Mouse (Mus musculus): ENCODE data around the gene Ttbk2.

Gene Ttbk2

DNA sequence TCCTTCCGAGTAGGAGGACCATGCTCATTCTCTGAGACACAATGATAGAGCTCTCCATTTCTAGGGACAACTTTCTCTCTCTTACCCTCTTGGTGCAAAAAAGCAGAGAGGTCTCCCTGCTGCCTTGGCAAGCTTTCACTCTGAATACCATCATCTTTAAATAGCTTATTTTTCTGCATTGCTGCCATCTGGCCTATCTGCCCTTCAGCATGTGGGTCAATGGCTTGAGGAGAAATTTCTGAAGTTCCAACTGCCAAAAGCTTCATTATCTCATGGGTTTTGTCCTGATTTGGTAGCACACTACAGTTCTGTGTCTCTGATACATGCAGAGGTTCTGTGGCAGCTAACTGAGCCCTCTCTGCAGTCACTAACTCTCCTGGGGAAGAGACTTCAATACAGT lies 104.9 kb downstream of the Ttbk2 start:
- DNase-seq (ENCODE audit: low spot score in 2 of 2): no peak

DNA sequence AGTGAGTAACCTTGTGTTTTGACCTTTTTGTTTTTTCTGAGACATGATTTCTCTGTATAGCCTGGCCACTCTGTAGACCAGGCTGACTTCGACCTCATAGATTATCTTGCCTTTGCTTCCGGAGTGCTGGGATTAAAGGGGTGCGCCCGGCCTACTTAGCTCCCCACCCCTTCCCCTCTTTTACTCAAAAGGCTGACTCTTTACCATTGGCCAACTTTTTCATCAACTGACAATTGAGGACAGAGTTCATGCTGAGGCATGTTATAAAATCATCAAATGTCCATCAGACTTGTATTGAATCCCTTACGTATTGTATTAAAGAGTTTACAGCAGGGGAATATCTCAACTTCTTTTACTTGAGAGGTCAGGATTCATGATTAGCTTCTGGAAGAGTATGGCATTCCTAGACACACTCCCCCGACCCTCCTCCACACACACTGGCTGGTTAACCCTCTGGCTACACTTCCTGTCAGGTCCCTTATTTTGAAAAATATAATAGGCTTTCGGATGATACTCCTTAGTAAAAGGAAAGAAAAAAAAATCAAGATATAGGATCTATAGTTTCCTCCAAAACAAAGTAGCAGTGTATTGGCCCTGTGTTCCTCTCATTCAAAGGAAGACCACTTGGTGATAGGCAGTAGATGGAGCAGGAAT lies 118.4 kb downstream of the Ttbk2 start:
- DNase-seq (ENCODE audit: low spot score in 2 of 2): no peak

DNA sequence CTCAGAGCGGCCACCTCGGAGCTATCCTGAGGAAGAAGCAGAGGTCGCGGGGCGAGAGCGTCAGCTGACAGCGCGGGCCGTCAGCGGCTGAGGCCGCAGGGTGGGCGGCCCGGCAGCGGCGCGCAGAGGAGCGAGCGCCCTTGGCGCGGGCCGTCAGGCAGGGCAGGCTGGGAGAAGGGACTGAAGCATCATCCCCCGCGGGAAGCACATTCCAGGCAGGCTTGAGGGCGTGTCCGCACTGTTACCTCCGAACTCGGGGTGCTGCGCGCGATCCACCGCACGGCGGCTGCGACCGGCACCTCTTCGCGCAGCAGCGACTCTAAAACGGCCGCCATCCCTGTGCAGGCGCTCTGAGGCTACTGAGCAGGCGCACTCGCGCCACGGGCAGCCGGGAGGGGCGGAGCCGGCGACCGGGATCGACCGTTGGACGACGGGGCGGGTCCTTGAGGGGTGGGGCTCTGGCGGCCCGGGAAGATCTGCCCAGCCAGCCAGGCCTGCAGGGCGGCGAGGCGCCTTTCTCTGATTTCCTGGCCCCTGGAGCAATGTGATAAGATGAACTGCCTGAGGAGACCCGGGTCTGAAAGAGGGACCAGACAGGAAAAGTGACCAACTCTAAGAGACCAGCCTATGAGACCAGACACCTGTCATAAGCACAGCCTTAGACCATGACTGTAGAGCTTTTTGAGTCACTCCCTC lies 119.1 kb downstream of the Ttbk2 start:
- peak; percentile 84 to 85 for DNase-seq (ENCODE audit: low spot score in 2 of 2)

DNA sequence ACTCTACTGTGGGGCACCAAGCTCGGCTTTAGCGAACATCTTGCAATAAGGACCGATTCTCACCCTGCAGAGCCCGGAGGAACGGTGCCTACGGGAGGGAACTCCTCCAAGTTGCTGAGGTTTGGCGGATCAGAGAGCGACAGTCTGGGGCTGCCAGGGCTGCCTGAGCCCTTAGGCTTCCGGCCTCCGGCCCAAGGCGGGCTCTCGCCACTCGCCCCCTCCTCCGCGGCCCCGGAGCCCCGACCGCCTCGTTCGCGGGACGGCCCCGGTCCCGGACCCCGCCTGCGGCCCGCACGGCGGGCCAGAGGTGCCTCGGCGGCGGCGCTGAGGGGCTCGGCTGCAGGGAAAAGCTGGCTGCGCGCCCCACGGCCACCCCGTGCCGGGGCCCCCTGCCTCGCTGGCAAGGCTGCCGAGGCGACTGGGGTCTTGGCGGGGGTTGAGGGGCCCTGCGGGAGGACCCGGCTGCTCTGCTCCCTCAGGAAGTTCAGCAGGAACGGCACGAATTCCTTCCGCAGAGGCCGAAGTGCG lies 119.7 kb downstream of the Ttbk2 start:
- DNase-seq (ENCODE audit: low spot score in 2 of 2): no peak

DNA sequence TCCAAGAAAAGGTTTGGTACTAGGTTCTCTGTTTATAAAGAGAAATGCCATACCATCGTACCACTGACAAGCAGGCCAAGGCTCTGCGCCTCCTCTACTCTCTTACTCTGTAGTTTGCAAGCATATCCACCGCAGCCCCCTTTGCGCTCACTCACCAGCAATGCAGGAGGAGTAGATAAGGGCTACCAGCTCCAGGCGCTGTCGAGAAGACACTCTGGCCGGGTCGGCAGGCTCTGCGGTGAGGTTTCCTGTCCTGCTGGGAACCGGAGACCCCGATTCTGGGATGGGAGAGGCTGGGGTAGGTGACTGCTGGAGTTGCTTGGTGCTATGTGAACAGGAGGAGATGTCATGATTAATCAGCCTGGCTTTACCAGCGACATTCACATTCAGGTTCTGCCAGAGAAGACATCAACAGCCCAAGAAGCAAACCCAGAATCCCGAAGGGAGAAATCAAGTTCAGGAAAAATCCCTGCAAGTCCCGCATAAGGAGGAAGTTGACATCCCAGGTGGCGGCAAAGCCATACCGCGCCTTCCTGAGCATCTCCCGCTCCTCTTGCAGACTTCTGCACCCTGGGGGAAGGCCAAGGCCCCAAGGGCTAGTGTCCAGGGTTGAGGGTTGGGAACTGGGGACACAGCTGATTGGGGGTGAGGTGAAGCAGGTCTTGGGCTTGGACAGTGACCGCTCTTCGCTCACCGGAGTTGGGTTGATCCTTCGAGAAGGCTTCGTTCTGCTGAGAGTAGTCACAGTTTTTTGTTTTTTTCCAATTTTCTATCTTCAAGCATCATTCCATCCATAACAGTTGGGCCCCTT lies 120.4 kb downstream of the Ttbk2 start:
- DNase-seq (ENCODE audit: low spot score in 2 of 2): no peak

DNA sequence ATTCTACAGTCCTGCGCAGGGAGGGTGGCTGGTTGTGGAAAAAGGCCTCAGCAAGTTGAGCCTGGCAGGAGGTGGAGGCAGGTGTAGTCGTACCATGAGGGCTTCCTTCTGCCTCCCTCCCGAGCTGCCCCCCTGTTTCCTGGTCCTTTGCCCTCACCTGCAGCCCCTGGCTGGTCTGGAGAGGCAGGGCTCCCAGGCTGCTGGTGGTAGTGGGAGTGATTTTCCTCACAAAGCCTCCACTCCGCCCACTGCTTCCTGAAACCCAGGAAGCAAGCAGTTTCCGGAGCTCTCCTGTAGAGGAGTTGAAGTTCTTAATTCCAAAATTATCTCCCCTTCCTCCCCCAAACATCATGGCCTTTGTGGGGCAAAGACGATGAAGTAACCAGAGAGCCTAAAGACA lies 126.2 kb downstream of the Ttbk2 start:
- no peak for DNase-seq (ENCODE audit: low spot score in 2 of 2)

DNA sequence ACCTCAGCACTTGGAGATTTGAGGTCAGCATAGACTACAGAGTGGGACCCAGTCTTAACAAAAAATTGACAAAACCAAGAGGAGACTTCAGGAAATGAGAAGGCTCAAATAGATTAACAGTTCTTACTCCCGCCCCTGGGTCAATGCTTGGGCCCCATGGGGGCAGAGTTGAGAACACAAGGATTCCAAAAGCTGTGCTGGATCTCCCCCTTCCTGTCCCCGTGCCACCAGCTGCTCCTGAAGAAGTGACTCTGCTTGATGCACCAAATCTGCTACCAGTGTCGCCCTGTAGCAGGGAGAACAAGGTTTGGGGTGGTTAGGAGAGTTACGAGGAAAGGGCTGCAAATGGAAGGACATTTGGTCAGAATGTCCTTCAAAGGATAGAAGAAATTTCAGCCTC lies 126.8 kb downstream of the Ttbk2 start:
- DNase-seq (ENCODE audit: low spot score in 2 of 2): no peak

DNA sequence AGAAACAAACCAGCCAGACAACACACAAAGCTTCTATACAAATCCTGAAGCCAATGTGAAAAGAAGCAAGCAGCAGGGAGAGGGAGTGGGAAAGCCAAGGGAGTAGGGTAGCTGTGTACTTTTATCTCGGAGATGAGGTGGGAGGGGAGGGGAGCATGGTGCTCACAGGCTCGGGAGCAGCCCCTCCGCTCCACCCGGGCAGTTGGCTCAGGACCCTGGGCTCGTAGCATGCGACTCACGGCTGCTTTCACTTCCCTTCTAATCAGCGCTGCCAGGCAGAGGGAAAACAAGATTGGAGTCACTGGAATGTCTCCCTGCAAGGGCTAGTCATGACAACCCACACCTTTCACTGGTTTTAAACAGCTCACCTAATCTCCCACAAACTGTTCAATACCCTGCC lies 127.9 kb downstream of the Ttbk2 start:
- DNase-seq (ENCODE audit: low spot score in 2 of 2): no peak

DNA sequence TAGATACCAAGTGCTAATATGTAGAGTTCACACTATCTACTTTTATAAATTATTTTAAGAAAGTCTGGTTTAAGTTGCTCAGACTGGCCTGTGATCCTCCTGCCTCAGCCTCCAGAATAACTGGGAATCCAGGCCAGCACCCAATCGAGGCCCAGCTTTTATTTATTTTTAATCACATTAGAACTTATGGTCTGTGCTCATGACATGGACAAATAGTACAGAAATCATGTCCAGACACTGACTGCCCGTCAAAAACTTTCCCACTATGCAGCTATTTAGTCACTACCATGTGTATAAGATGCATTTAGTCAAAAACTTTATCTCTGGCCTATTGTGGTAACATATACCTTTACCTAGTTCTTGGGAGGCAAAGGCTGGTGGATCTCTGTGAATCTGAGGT lies 128.5 kb downstream of the Ttbk2 start:
- no peak for DNase-seq (ENCODE audit: low spot score in 2 of 2)

DNA sequence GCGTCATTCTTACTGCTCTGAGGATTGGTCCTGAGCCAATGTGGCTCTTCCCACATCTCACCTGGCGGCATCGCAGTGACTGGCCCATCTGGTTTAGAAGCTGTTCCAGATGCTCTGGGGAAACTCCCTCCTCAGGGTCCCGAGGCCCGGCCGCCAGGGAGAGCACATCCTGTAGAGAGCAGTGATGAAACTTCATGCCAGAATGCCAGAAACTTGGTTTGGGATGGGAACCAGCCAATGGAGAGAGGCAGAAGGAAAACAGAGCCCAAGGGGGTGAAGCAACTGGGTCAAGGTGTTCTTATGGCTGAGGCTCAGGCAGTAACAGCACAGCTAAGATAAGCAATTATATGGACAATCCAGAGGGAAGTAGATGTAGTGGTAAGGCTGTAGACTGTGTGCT lies 129.6 kb downstream of the Ttbk2 start:
- DNase-seq (ENCODE audit: low spot score in 2 of 2): no peak

DNA sequence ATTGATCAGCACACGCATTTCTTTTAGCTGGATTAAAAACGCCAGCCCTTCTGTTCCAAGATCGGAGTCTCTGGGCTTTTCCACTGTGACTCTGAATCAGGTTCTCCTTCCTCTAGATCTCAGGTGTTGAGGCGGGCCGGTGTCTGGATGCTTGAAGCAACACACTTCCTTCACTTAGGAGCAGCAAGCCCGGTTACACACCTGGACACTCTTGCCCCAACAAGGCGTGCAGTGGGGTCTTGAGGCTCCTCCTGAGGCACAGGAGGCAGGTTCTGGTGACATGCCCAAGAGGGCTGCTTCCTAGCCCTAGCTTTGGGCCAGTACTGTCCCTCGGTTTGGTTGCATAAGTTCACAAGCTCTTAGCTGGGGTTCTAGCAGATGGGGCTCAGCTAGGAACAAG lies 131.9 kb downstream of the Ttbk2 start:
- no peak for DNase-seq (ENCODE audit: low spot score in 2 of 2)

DNA sequence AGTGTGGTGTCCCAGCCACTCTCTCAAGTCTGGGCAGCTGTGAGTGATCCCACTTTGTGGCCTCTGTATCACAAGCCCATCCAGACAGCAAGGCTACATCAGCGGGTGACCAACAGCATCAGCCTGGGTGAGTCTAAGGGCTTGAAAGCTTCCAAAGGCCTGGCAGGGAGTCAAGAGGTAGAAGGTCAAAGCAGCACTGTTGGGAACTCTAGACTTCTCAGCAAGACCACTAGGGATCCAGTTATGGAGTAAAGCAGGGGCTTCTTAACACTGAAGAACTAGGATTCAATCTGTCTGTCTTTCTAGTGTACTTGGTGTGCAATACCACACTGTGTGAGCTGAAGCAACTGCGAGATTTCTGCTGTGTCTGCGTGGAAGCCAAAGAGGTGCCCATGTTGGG lies 137.0 kb downstream of the Ttbk2 start:
- no peak for DNase-seq (ENCODE audit: low spot score in 2 of 2)

DNA sequence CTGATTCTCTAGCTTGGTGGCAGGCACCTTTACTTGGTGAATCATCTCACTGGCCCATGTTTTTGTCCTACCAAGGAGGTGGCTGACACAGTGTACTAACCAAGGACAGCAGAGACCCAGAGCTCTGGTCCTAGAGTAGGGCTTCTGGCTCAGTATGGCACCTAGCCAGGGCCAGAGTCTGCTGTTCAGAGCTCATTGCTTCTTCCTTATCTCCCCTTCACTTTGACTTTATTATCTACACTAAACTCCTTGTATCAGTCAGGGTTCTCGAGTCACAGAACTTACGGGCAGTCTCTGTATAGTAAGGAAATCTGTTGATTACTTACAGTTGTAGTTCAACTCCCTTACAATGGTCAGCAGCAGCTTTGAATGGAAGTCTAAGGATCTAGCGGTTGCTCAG lies 139.5 kb downstream of the Ttbk2 start:
- DNase-seq (ENCODE audit: low spot score in 2 of 2): no peak

DNA sequence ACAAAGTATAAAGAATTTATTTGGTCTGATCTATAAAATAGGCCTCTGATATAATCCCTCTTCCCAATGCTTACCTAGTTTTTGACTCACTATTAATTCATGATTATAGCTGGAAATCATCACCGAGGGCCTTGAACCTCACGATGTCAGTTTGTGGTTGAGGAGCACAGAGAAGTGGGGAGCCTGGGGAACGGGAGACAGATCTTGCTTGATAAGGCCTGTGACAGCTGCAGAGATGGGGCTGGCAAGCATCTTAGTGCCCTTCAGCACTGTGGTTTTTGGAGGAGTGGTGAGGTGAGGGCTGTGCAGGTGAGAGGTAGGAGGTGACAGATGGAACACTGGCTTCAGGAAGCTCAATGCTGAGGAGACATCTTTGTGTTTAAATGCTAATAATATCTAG lies 140.2 kb downstream of the Ttbk2 start:
- DNase-seq (ENCODE audit: low spot score in 2 of 2): no peak

DNA sequence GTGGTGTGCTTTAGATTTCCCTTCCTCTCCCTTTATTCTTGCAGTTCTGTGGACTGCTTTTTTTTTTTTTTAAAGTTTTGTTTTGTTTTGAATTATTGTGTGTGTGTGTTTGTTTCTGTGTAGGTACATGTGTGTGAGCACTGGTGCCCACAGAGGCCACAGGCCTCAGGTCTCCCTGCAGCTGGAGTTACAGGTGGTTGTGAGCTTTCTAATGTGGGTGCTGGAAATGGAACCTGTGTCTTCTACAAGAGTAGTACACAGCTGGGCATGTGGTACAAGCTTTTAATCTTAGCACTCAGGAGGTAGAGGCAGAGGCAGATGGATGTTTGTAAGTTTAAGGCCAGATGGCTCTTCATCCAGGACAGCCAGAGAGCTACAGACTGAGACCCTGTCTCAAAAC lies 143.4 kb downstream of the Ttbk2 start:
- no peak for DNase-seq (ENCODE audit: low spot score in 2 of 2)

DNA sequence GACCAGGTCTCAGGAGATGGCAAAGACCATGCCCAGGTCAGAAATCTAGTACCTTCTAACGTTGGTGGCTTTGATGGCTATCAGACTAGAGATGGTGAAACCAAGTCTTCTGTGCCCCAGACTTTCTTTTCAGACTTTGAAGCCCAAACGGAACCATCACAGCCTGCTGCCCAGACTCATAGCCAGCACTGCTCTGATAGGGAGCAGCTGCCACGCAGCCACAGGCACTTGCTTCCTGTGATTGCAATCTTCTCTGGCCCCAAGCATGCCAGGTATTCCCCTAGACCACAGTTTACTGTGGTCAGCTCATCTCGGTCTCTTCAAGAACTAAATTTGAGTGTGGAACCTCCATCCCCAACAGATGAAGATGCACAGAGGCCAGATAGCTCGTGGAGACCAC lies 147.7 kb downstream of the Ttbk2 start:
- DNase-seq (ENCODE audit: low spot score in 2 of 2): no peak

DNA sequence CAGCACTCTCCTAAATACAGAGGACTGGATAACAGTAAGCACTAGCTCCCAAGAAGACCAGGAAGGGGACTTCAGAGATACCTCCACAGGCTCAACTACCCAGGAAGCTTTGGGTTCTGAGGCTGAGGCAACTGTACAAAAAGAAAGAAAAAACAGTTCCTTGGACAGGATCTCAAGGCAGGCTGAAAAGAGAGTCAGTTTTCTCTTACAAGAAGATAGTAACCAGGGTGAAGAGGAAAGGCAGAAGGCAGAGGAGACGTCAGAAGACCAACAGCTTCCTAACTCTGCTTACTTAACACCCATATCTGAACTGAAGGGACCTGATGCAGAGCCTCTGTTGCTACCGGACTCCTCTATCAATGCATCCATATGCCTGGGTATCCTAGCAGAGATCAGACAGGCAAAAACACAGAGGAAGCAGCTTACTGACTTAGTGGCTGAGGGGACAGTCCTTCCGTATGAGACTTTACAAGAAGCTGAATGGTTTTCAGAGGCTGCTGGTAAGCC lies 150.0 kb downstream of the Ttbk2 start:
- DNase-seq (ENCODE audit: low spot score in 2 of 2): no peak

DNA sequence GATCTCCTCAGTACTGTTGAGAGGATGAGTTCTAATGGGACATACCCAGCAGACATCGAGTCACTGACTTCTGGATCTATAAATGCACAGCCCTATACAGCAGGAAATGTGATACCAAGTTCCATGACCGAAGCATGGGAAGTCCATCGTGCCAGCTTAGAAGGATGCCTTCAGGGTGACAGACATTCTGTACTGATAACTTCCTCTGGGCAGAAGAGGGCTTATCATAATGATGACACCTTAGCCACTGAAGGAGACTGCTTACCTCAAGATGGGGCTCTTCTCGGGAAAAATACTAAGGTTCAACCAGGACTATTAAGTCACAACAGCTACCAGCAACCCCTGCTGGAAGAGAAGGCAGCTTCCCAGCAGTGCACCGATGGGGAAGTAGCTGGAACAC lies 152.6 kb downstream of the Ttbk2 start:
- no peak for DNase-seq (ENCODE audit: low spot score in 2 of 2)
